12 mouse cellular contexts compared by ENCODE assay signal in the genomic region with DNA sequence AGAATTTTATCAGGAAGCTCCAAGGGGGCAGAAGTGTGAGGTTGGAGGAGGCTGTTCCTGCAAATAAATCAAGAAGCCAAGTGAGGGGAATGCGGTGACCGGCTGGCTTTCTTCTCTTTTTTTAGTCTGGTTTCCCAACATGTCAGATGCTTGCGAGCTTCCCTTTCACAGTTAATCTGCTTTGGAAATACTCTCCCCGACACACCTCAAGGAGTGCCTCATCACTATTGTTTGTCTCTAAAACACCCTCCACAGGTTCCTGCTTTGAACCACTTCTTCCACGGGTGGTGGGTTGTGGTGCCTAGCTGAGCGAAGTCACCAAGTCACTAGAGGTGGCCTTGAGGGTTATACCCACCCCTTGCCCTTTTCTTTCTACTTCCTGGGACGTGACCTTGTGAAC. TPM values are rescaled to one million over a fixed set of nuclear protein-coding genes. Genes with fewer than 3 reads are reported as not detected.
"Had no signal": no experiment of that assay in that cellular context is flagged by ENCODE, and none has a peak within 500 bp of the region (broad histone marks: within the 10 kb centered on the region; RNA-seq: fewer than 3 reads in every experiment).

No protein-coding gene starts in this region.

- DNase-seq: kidney, adult 8-10 months; kidney, postnatal 10 days; kidney, postnatal 36 days; left cerebral cortex, postnatal 4 days; liver, postnatal 0 days; lung, embryonic 14.5 days; midbrain, embryonic 14.5 days; right cerebral cortex, postnatal 4 days; thymus, adult 2 months; thymus, postnatal 25 days had no signal

- ATAC-seq: liver, postnatal 0 days; lung, postnatal 0 days had no signal

RNA-seq across cellular contexts. Expression of gene Tfap2a, which starts 18.2 kb away (rescaled TPM):
- total RNA-seq: megakaryocyte-erythroid progenitor cell, adult 5-6 weeks had no signal
